Mouse (Mus musculus) MEL (cell line): ENCODE results near the gene Snd1. TPM values are rescaled to one million over a fixed set of nuclear protein-coding genes. Genes with fewer than 3 reads are reported as not detected.

Experiments used
- DNase-seq: peaks from one replicate; pipeline ENCODE4 v3.0.0; 2011; ENCODE audit warnings: low read depth, low spot score
- H3K27ac ChIP-seq: 2 replicates; pipeline ENCODE4 v1.5.1; 2012; ENCODE audit warnings: low read depth, mild to moderate bottlenecking, control low read depth, low read length, moderate library complexity; ENCODE audit not compliant: control insufficient read depth
- H3K27me3 ChIP-seq, 2 experiments: fragments of 150-350 bp in 1 of 2; sonication (generic) in 1 of 2; 2 replicates each; pipeline ENCODE4 v1.6.1; 2012; ENCODE audit warnings: low read length in 2 of 2, mild to moderate bottlenecking in 2 of 2, improper control_type of control experiment in 1 of 2, moderate library complexity in 1 of 2; ENCODE audit not compliant: insufficient read depth in 2 of 2, control insufficient read depth in 1 of 2
- H3K36me3 ChIP-seq, 2 experiments: 2 replicates each; pipeline ENCODE4 v1.6.1; 2012 to 2014; ENCODE audit warnings: low read length in 2 of 2, improper control_type of control experiment in 1 of 2, inconsistent platforms in 1 of 2, mild to moderate bottlenecking in 1 of 2; ENCODE audit not compliant: insufficient read depth in 2 of 2, control insufficient read depth in 1 of 2
- H3K4me1 ChIP-seq, 2 experiments: fragments of 150-350 bp in 1 of 2; sonication (generic) in 1 of 2; 2 replicates each; pipeline ENCODE4 v1.6.1; 2012; ENCODE audit warnings: low read length in 2 of 2, improper control_type of control experiment in 1 of 2, mild to moderate bottlenecking in 1 of 2; ENCODE audit not compliant: insufficient read depth in 2 of 2, control insufficient read depth in 1 of 2
- H3K4me3 ChIP-seq, 2 experiments: fragments of 150-350 bp in 1 of 2; sonication (generic) in 1 of 2; 2 replicates each; pipeline ENCODE4 v1.5.1; 2012; ENCODE audit warnings: low read depth in 2 of 2, low read length in 2 of 2, mild to moderate bottlenecking in 2 of 2, moderate library complexity in 2 of 2, control low read depth in 1 of 2, improper control_type of control experiment in 1 of 2; ENCODE audit not compliant: control insufficient read depth in 1 of 2, insufficient read depth in 1 of 2
- H3K79me2 ChIP-seq: 2 replicates; pipeline ENCODE4 v1.6.1; 2012; ENCODE audit warnings: mild to moderate bottlenecking, low read length, moderate library complexity; ENCODE audit not compliant: control insufficient read depth, poor library complexity, insufficient read depth
- H3K9ac ChIP-seq: 2 replicates; pipeline ENCODE4 v1.6.1; 2012; ENCODE audit warnings: low read depth, mild to moderate bottlenecking, control low read depth, low read length, moderate library complexity; ENCODE audit not compliant: control insufficient read depth, poor library complexity, severe bottlenecking
- H3K9me3 ChIP-seq: fragments of 150-350 bp; sonication (generic); replicated peaks from 2 replicates; pipeline ENCODE4 v1.6.1; 2012; ENCODE audit warnings: mild to moderate bottlenecking, low read length, improper control_type of control experiment, moderate library complexity; ENCODE audit not compliant: insufficient read depth
- BHLHE40 ChIP-seq: IDR thresholded peaks from 2 replicates; pipeline ENCODE4 v1.6.1; 2012; ENCODE audit warnings: low read depth, mild to moderate bottlenecking, inconsistent platforms, low read length, improper control_type of control experiment, borderline replicate concordance
- CTCF ChIP-seq, 3 experiments: IDR thresholded peaks in 2 of 3; conservative IDR thresholded peaks in 1 of 3; 2 replicates each; pipeline ENCODE4 v1.5.1; 2011 to 2012; ENCODE audit warnings: low read length in 3 of 3, low read depth in 2 of 3, mild to moderate bottlenecking in 2 of 3, improper control_type of control experiment in 1 of 3, inconsistent platforms in 1 of 3, mixed read lengths in 1 of 3, moderate library complexity in 1 of 3; ENCODE audit not compliant: control insufficient read depth in 1 of 3, insufficient read depth in 1 of 3, poor library complexity in 1 of 3, severe bottlenecking in 1 of 3
- E2F4 ChIP-seq: IDR thresholded peaks from 2 replicates; pipeline ENCODE4 v1.6.1; 2011; ENCODE audit warnings: low read depth, low read length, improper control_type of control experiment, borderline replicate concordance
- ELF1 ChIP-seq: IDR thresholded peaks from 2 replicates; pipeline ENCODE4 v1.6.1; 2014; ENCODE audit warnings: low read depth, mild to moderate bottlenecking, inconsistent platforms, low read length, improper control_type of control experiment, moderate library complexity
- GATA1 ChIP-seq: IDR thresholded peaks from 2 replicates; pipeline ENCODE4 v1.6.1; 2011; ENCODE audit warnings: low read depth, low read length, improper control_type of control experiment
- HCFC1 ChIP-seq: IDR thresholded peaks from 2 replicates; pipeline ENCODE4 v1.6.1; 2012; ENCODE audit warnings: low read depth, mild to moderate bottlenecking, inconsistent platforms, low read length, improper control_type of control experiment, moderate library complexity
- JUND ChIP-seq: IDR thresholded peaks from 2 replicates; pipeline ENCODE4 v1.6.1; 2011; ENCODE audit warnings: low read depth, mild to moderate bottlenecking, improper control_type of control experiment, low read length
- KAT2A ChIP-seq: conservative IDR thresholded peaks from 2 replicates; pipeline ENCODE4 v1.6.1; 2012; ENCODE audit warnings: low read depth, low read length, improper control_type of control experiment, inconsistent platforms
- MAFK ChIP-seq: IDR thresholded peaks from 2 replicates; pipeline ENCODE4 v1.6.1; 2011; ENCODE audit warnings: low read depth, mild to moderate bottlenecking, low read length, improper control_type of control experiment, borderline replicate concordance
- MAX ChIP-seq: IDR thresholded peaks from 2 replicates; pipeline ENCODE4 v1.6.1; 2011; ENCODE audit warnings: low read length, improper control_type of control experiment
- MAZ ChIP-seq: IDR thresholded peaks from 2 replicates; pipeline ENCODE4 v1.6.1; 2012; ENCODE audit warnings: low read depth, mild to moderate bottlenecking, inconsistent platforms, low read length, improper control_type of control experiment
- MXI1 ChIP-seq: IDR thresholded peaks from 2 replicates; pipeline ENCODE4 v1.6.1; 2011; ENCODE audit warnings: mild to moderate bottlenecking, low read depth, low read length, improper control_type of control experiment
- MYC ChIP-seq: IDR thresholded peaks from 2 replicates; pipeline ENCODE4 v1.6.1; 2011; ENCODE audit warnings: low read depth, mild to moderate bottlenecking, low read length, improper control_type of control experiment, moderate library complexity
- POLR2AphosphoS5 ChIP-seq: IDR thresholded peaks from 2 replicates; pipeline ENCODE4 v1.6.1; 2012; ENCODE audit warnings: low read depth, borderline replicate concordance, mild to moderate bottlenecking, inconsistent platforms, low read length, moderate library complexity, mixed read lengths
- RCOR1 ChIP-seq: IDR thresholded peaks from 2 replicates; pipeline ENCODE4 v1.6.1; 2012; ENCODE audit warnings: low read depth, mild to moderate bottlenecking, inconsistent platforms, low read length, improper control_type of control experiment
- SMC3 ChIP-seq: IDR thresholded peaks from 2 replicates; pipeline ENCODE4 v1.6.1; 2011; ENCODE audit warnings: low read depth, low read length, improper control_type of control experiment
- USF2 ChIP-seq, 2 experiments: IDR thresholded peaks; 2 replicates each; pipeline ENCODE4 v1.6.1; 2011 to 2012; ENCODE audit warnings: improper control_type of control experiment in 2 of 2, low read length in 2 of 2, borderline replicate concordance in 1 of 2, inconsistent platforms in 1 of 2, low read depth in 1 of 2, mild to moderate bottlenecking in 1 of 2; ENCODE audit not compliant: insufficient read depth in 1 of 2
- ZC3H11A ChIP-seq: IDR thresholded peaks from 2 replicates; pipeline ENCODE4 v1.6.1; 2012; ENCODE audit warnings: low read depth, mild to moderate bottlenecking, inconsistent platforms, low read length, improper control_type of control experiment
- ZMIZ1 ChIP-seq: IDR thresholded peaks from 2 replicates; pipeline ENCODE4 v1.6.1; 2012; ENCODE audit warnings: low read depth, mild to moderate bottlenecking, inconsistent platforms, low read length, improper control_type of control experiment, moderate library complexity
- polyA plus RNA-seq, 2 experiments: library from polyadenylated mRNA; stranded (reverse) in 1 of 2; unstranded in 1 of 2; fragments of >175 nt in 1 of 2; fragments of >200 nt in 1 of 2; gene quantifications; 2 replicates each; pipeline versions ENCODE4 v1.2.1 to v1.2.4; 2012; ENCODE audit warnings: low replicate concordance in 2 of 2, low read depth in 1 of 2; ENCODE audit not compliant: insufficient read length in 2 of 2, insufficient read depth in 1 of 2, missing spikeins in 1 of 2
- total RNA-seq: library from RNA; depleted of rRNA; stranded (reverse); fragments of 300-350 nt; gene quantifications from 2 replicates; pipeline ENCODE4 v1.2.3, GENCODE M21; 2012

Gene Snd1
- total and polyA plus RNA-seq, 3 experiments = 192 to 280 TPM; not detected in 1

DNA sequence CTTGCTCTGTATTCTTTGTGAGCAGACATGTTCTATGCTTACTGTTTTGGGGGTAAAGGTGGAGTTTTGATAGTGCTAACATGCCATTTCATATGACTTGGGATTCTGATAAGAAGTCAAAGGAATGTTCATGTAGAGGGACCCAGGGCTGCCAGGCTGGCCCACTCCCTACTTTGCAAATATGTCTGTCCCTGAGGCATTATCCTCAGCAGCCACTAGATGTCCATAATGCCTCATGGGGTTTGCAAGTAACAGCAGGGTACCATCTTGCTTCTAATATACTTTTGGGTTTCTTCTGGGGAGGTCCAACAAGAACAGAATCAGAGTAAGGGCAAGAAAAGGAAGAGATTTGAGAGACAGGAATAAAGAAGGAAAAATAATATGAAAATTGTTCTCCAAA, 361.7 kb downstream of the Snd1 start:
- H3K4me1 ChIP-seq = no peaks in the 10 kb centered on the region; a peak in 1 of 4 replicates
- H3K4me3 ChIP-seq = no peak overlapping the region
- H3K79me2 ChIP-seq = no peaks in the 10 kb centered on the region
- H3K9me3 ChIP-seq = no peaks in the 10 kb centered on the region
- H3K9ac ChIP-seq = no peak overlapping the region
- no peaks in the 10 kb centered on the region for H3K27me3 ChIP-seq
- H3K36me3 ChIP-seq = peaks cover 2 to 13% of the 10 kb centered on the region in 2 experiments
- no peak overlapping the region for H3K27ac ChIP-seq
- TF ChIP-seq GATA1 (0 out of 2 replicates have a peak, but pooled peaks have one; percentile 2), RCOR1 (no peak), CTCF (IDR thresholded peaks at IDR 0.05 in 2 of 3, conservative IDR thresholded peaks at IDR 0.05 in 1 of 3; ENCODE audit: control insufficient read depth in 1 of 3, insufficient read depth in 1 of 3, low read depth in 2 of 3, low read length in 3 of 3, poor library complexity in 1 of 3, severe bottlenecking in 1 of 3) (peak in 2 of 3 experiments; percentile 4 to 32; a peak in 2 of 6 replicates)
- no peak for DNase-seq

DNA sequence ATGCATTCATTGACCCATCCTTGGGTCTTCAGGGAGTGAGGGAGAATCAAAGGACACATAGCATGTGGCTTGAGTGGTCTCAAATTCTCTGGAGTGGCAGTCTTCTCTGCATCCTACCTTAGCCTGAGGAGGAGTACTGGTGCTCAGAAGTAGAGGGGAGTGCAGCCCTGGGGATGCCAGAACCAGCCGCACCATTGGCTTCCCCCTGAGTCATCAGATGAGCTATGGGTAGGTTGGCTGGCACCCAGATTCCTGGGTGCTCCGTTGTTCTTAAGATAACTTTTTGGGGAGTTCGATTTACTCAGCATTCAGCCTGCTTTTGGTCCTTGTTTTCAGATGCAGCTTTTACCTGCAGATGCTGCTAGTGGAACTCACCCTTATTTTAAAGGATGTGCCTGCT, 366.6 kb downstream of the Snd1 start:
- H3K9ac ChIP-seq = no peak overlapping the region
- peak; percentile 24 for DNase-seq
- H3K36me3 ChIP-seq = peaks cover 2 to 18% of the 10 kb centered on the region in 2 experiments
- H3K4me3 ChIP-seq = no peak overlapping the region
- TF ChIP-seq E2F4 (no peak), MYC (no peak), BHLHE40 (no peak), ELF1 (no peak), KAT2A (no peak), POLR2AphosphoS5 (no peak), ZC3H11A (no peak), SMC3 (no peak), GATA1 (no peak), ZMIZ1 (no peak), MAFK (no peak), HCFC1 (no peak), MAX (no peak), USF2 (IDR thresholded peaks at IDR 0.05; ENCODE audit: borderline replicate concordance in 1 of 2, insufficient read depth in 1 of 2, low read depth in 1 of 2, low read length in 2 of 2) (no peak), MXI1 (no peak), JUND (no peak), MAZ (no peak)
- peaks cover 0 to 6% of the 10 kb centered on the region in 2 experiments; a peak in 3 of 4 replicates for H3K4me1 ChIP-seq
- no peak overlapping the region for H3K27ac ChIP-seq
- no peaks in the 10 kb centered on the region for H3K79me2 ChIP-seq
- H3K27me3 ChIP-seq = no peaks in the 10 kb centered on the region
- no peaks in the 10 kb centered on the region for H3K9me3 ChIP-seq
